Mouse (Mus musculus) retina, embryonic 14.5 days (tissue): ENCODE results near the gene Olfr1287.

Source experiments
- DNase-seq: peaks from one replicate; pipeline ENCODE4 v3.0.0-alpha.2; 2015; ENCODE audit warnings: low spot score

Gene Olfr1287

DNA sequence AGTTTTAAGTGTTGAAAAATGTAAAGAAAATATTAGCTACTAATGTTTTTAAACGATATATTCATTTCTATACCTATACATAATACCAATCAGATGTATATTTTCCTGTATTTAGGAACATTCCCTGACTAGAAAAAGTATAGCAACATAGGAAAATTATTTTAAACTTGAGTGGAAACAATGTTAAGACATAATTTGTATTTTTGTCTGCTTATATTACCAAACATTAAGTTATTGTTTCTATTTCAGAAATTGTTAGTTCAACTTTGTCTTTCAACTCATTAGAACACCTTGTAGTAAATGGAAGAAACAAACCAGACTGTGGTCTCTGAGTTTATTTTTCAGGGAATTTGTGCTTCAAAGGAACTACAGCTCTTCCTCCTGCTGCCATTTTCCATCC lies at the start of gene Olfr1287:
Olfr1287 (plus strand) TSS at position 301 of the 400 bp plus-strand sequence.
- no peak for DNase-seq

GRCm38 (mm10) chr2:111422931-111423330 lies 26.0 kb upstream of the Olfr1287 start, which contains the start of gene Olfr1286:
Gene Olfr1286, minus strand, starts transcription at chr2:111423115.
- peak; percentile 20 for DNase-seq

GRCm38 (mm10) chr2:111473801-111474200 lies 24.9 kb downstream of the Olfr1287 start, which contains the start of gene Olfr1288:
Gene Olfr1288, plus strand, starts transcription at chr2:111474101.
- DNase-seq: no peak

- no peak for DNase-seq
Observed at GRCm38 (mm10) chr2:111480519-111480918, 31.6 kb downstream of the Olfr1287 start, which contains the start of gene Olfr1289. Gene Olfr1289, plus strand, starts transcription at chr2:111480819.

GRCm38 (mm10) chr2:111493729-111494128 lies 44.8 kb downstream of the Olfr1287 start, which contains the start of gene Olfr1290:
Gene Olfr1290, minus strand, starts transcription at chr2:111493829.
- DNase-seq: no peak

GRCm38 (mm10) chr2:111496880-111497279 lies 47.9 kb downstream of the Olfr1287 start, which contains the start of gene Olfr1291-ps1:
Gene Olfr1291-ps1, plus strand, starts transcription at chr2:111497180.
- DNase-seq: no peak
